Mouse (Mus musculus) CH12.LX (cell line): Measurements from ENCODE around the gene Prelid1. TPM values are rescaled to one million over a fixed set of nuclear protein-coding genes. Genes with fewer than 3 reads are reported as not detected.

Experiments
- DNase-seq: peaks from one replicate; pipeline ENCODE4 v3.0.0-alpha.2; 2013; ENCODE audit errors: extremely low read depth
- H3K27ac ChIP-seq: 2 replicates; pipeline ENCODE4 v1.5.1; 2012; ENCODE audit warnings: low read depth, mild to moderate bottlenecking, control low read depth, moderate library complexity; ENCODE audit not compliant: insufficient read depth
- H3K27me3 ChIP-seq: replicated peaks from 2 replicates; pipeline ENCODE3; 2012; ENCODE audit warnings: inconsistent platforms
- H3K36me3 ChIP-seq, 2 experiments: replicated peaks in 1 of 2; 2 replicates each; pipeline versions ENCODE3 to v1.6.1; 2012; ENCODE audit warnings: inconsistent platforms in 1 of 2, low read length in 1 of 2, mild to moderate bottlenecking in 1 of 2, mixed read lengths in 1 of 2, moderate library complexity in 1 of 2; ENCODE audit not compliant: control insufficient read depth in 1 of 2, insufficient read depth in 1 of 2
- H3K4me1 ChIP-seq, 2 experiments: 2 replicates each; pipeline ENCODE4 v1.6.1; 2012; ENCODE audit warnings: inconsistent platforms in 1 of 2, moderate library complexity in 1 of 2; ENCODE audit not compliant: insufficient read depth in 2 of 2, control insufficient read depth in 1 of 2
- H3K4me2 ChIP-seq: 2 replicates; pipeline ENCODE4 v1.6.1; 2012; ENCODE audit warnings: low read depth, mild to moderate bottlenecking, control low read depth; ENCODE audit not compliant: poor library complexity, insufficient read depth, severe bottlenecking
- H3K4me3 ChIP-seq, 3 experiments: fragments of 150-350 bp in 1 of 3; sonication (generic) in 1 of 3; replicated peaks in 1 of 3; 2 replicates each; pipeline versions ENCODE3 to v1.5.1; 2011 to 2012; ENCODE audit warnings: low read depth in 2 of 3, low read length in 2 of 3, mild to moderate bottlenecking in 2 of 3, moderate library complexity in 2 of 3, control low read depth in 1 of 3, improper control_type of control experiment in 1 of 3, inconsistent platforms in 1 of 3, mixed read lengths in 1 of 3; ENCODE audit not compliant: poor library complexity in 1 of 3
- H3K79me2 ChIP-seq: replicated peaks from 2 replicates; pipeline ENCODE4 v1.6.1; 2012; ENCODE audit warnings: mild to moderate bottlenecking, moderate library complexity; ENCODE audit not compliant: control insufficient read depth, poor library complexity, insufficient read depth, severe bottlenecking; ENCODE audit errors: extremely low read depth
- H3K9ac ChIP-seq: 2 replicates; pipeline ENCODE4 v1.6.1; 2012; ENCODE audit warnings: low read depth, mild to moderate bottlenecking, control low read depth, moderate library complexity; ENCODE audit not compliant: insufficient read depth
- H3K9me3 ChIP-seq: replicated peaks from 2 replicates; pipeline ENCODE3; 2012; ENCODE audit warnings: low read length, inconsistent platforms, mixed read lengths
- BHLHE40 ChIP-seq: IDR thresholded peaks from 2 replicates; pipeline ENCODE4 v1.6.1; 2011; ENCODE audit warnings: mild to moderate bottlenecking, low read depth, low read length, improper control_type of control experiment
- CHD1 ChIP-seq: IDR thresholded peaks from 2 replicates; pipeline ENCODE4 v1.6.1; 2012; ENCODE audit warnings: low read depth, low read length, improper control_type of control experiment, inconsistent platforms
- CHD2 ChIP-seq: IDR thresholded peaks from 2 replicates; pipeline ENCODE4 v1.6.1; 2011; ENCODE audit warnings: low read length, improper control_type of control experiment
- E2F4 ChIP-seq: IDR thresholded peaks from 2 replicates; pipeline ENCODE4 v1.6.1; 2011; ENCODE audit warnings: low read depth, low read length, improper control_type of control experiment; ENCODE audit not compliant: insufficient replicate concordance
- ELF1 ChIP-seq: IDR thresholded peaks from 2 replicates; pipeline ENCODE4 v1.6.1; 2014; ENCODE audit warnings: low read depth, mild to moderate bottlenecking, inconsistent platforms, low read length, improper control_type of control experiment
- EP300 ChIP-seq: IDR thresholded peaks from 2 replicates; pipeline ENCODE4 v1.6.1; 2011; ENCODE audit warnings: low read length, improper control_type of control experiment
- GABPA ChIP-seq: IDR thresholded peaks from 2 replicates; pipeline ENCODE4 v1.6.1; 2012; ENCODE audit warnings: low read depth, low read length, improper control_type of control experiment, inconsistent platforms; ENCODE audit not compliant: insufficient replicate concordance
- HCFC1 ChIP-seq: IDR thresholded peaks from 2 replicates; pipeline ENCODE4 v1.6.1; 2012; ENCODE audit warnings: low read depth, mild to moderate bottlenecking, inconsistent platforms, low read length, improper control_type of control experiment
- IRF4 ChIP-seq: IDR thresholded peaks from 2 replicates; pipeline ENCODE4 v1.6.1; 2014; ENCODE audit warnings: low read depth, mild to moderate bottlenecking, inconsistent platforms, low read length, improper control_type of control experiment
- JUN ChIP-seq: IDR thresholded peaks from 2 replicates; pipeline ENCODE4 v1.6.1; 2011; ENCODE audit warnings: low read depth, mild to moderate bottlenecking, low read length, improper control_type of control experiment, moderate library complexity; ENCODE audit not compliant: insufficient read depth
- MAX ChIP-seq: IDR thresholded peaks from 2 replicates; pipeline ENCODE4 v1.6.1; 2011; ENCODE audit warnings: low read length, improper control_type of control experiment
- MAZ ChIP-seq: IDR thresholded peaks from 2 replicates; pipeline ENCODE4 v1.6.1; 2012; ENCODE audit warnings: low read depth, mild to moderate bottlenecking, inconsistent platforms, low read length, improper control_type of control experiment, moderate library complexity
- MEF2A ChIP-seq: IDR thresholded peaks from 2 replicates; pipeline ENCODE4 v1.6.1; 2014; ENCODE audit warnings: low read depth, mild to moderate bottlenecking, inconsistent platforms, low read length, improper control_type of control experiment, borderline replicate concordance
- MXI1 ChIP-seq: IDR thresholded peaks from 2 replicates; pipeline ENCODE4 v1.6.1; 2011; ENCODE audit warnings: mild to moderate bottlenecking, low read depth, low read length, improper control_type of control experiment
- MYC ChIP-seq: IDR thresholded peaks from 2 replicates; pipeline ENCODE4 v1.6.1; 2011; ENCODE audit warnings: low read depth, mild to moderate bottlenecking, improper control_type of control experiment, low read length
- NELFE ChIP-seq: IDR thresholded peaks from 2 replicates; pipeline ENCODE4 v1.6.1; 2011; ENCODE audit warnings: low read depth, low read length, improper control_type of control experiment
- NRF1 ChIP-seq: IDR thresholded peaks from 2 replicates; pipeline ENCODE4 v1.6.1; 2014; ENCODE audit warnings: low read depth, mild to moderate bottlenecking, inconsistent platforms, low read length, improper control_type of control experiment, moderate library complexity
- POLR2A ChIP-seq: IDR thresholded peaks from 2 replicates; pipeline ENCODE4 v1.6.1; 2011; ENCODE audit warnings: low read depth, mild to moderate bottlenecking, improper control_type of control experiment, low read length
- POLR2AphosphoS2 ChIP-seq: IDR thresholded peaks from 2 replicates; pipeline ENCODE4 v1.6.1; 2011; ENCODE audit warnings: low read depth, low read length, improper control_type of control experiment
- RAD21 ChIP-seq: IDR thresholded peaks from 2 replicates; pipeline ENCODE4 v1.6.1; 2011; ENCODE audit warnings: low read depth, mild to moderate bottlenecking, low read length, improper control_type of control experiment, moderate library complexity
- RCOR1 ChIP-seq: conservative IDR thresholded peaks from 2 replicates; pipeline ENCODE4 v1.6.1; 2012; ENCODE audit warnings: low read depth, mild to moderate bottlenecking, inconsistent platforms, low read length, improper control_type of control experiment
- SIN3A ChIP-seq: IDR thresholded peaks from 2 replicates; pipeline ENCODE4 v1.6.1; 2012; ENCODE audit warnings: low read length, improper control_type of control experiment, inconsistent platforms
- SMC3 ChIP-seq: IDR thresholded peaks from 2 replicates; pipeline ENCODE4 v1.6.1; 2011; ENCODE audit warnings: low read depth, low read length, improper control_type of control experiment
- TBP ChIP-seq: conservative IDR thresholded peaks from 2 replicates; pipeline ENCODE4 v1.6.1; 2011; ENCODE audit warnings: low read depth, low read length, improper control_type of control experiment
- TCF12 ChIP-seq: IDR thresholded peaks from 2 replicates; pipeline ENCODE4 v1.6.1; 2014; ENCODE audit warnings: low read depth, mild to moderate bottlenecking, inconsistent platforms, low read length, improper control_type of control experiment
- UBTF ChIP-seq: IDR thresholded peaks from 2 replicates; pipeline ENCODE4 v1.6.1; 2012; ENCODE audit warnings: low read depth, mild to moderate bottlenecking, inconsistent platforms, low read length, improper control_type of control experiment, moderate library complexity
- USF1 ChIP-seq: IDR thresholded peaks from 2 replicates; pipeline ENCODE4 v1.6.1; 2014; ENCODE audit warnings: low read depth, mild to moderate bottlenecking, inconsistent platforms, low read length, improper control_type of control experiment
- USF2 ChIP-seq: conservative IDR thresholded peaks from 2 replicates; pipeline ENCODE4 v1.6.1; 2011; ENCODE audit warnings: low read depth, low read length, improper control_type of control experiment
- ZC3H11A ChIP-seq: IDR thresholded peaks from 2 replicates; pipeline ENCODE4 v1.6.1; 2012; ENCODE audit warnings: low read depth, mild to moderate bottlenecking, inconsistent platforms, low read length, improper control_type of control experiment
- ZKSCAN1 ChIP-seq: IDR thresholded peaks from 2 replicates; pipeline ENCODE4 v1.6.1; 2012; ENCODE audit warnings: low read depth, inconsistent platforms, low read length, improper control_type of control experiment, borderline replicate concordance
- ZMIZ1 ChIP-seq: IDR thresholded peaks from 2 replicates; pipeline ENCODE4 v1.6.1; 2012; ENCODE audit warnings: low read depth, mild to moderate bottlenecking, inconsistent platforms, low read length, improper control_type of control experiment
- ZNF384 ChIP-seq: IDR thresholded peaks from 2 replicates; pipeline ENCODE4 v1.6.1; 2012; ENCODE audit warnings: low read depth, low read length, improper control_type of control experiment, inconsistent platforms
- dilution Hi-C: fragments of 300-500 bp; cut with MboI; formaldehyde crosslinking; loops from 2 replicates; pipeline ENCODE4 v1.14.3; 2020; ENCODE audit warnings: low sequenced_read_pairs; ENCODE audit not compliant: extremely low pct_unique_long_range_greater_than_20kb, extremely low pct_ligation_motif_present
- in situ Hi-C: fragments of 300-500 bp; cut with MboI; formaldehyde crosslinking; loops from 3 replicates; pipeline ENCODE4 v1.14.3; 2019; ENCODE audit warnings: low sequenced_read_pairs, low pct_ligation_motif_present, low pct_unique_long_range_greater_than_20kb, mixed read lengths
- polyA plus RNA-seq: library from polyadenylated mRNA; unstranded; fragments of >175 nt; gene quantifications from 2 replicates; pipeline ENCODE4 v1.2.1, GENCODE M21; 2012; ENCODE audit warnings: low read depth; ENCODE audit not compliant: insufficient read length
- total RNA-seq, 2 experiments: library from RNA; depleted of rRNA; stranded (reverse); fragments of 300-350 nt in 1 of 2; fragments of >200 nt in 1 of 2; gene quantifications; 2 replicates each; pipeline ENCODE4 v1.2.3; 2012 to 2014

Prelid1 gene
- total and polyA plus RNA-seq, 3 experiments, result 205 to 435 (median 302) TPM

DNA sequence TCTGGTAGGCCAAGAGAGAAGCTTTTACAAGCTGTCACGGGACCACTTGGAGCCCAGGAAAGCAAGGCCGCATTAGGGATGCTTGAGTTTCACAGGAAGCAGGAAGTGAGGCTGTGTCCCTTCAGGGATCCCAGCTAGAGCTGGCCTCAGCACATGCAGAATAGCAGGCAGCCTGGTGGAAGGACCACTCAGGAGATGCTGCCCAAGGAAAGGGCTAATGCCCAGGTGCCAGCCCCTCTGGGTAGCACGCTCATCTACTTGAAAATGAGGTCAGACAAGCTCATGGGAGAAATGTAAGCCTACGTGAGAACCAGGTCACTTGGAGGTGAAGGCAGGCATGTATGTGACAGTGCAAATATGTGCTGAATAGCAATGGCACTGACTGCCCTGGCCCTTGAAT is 6.9 kb downstream of the Prelid1 start:
- no peaks in the 10 kb centered on the region for H3K9me3 ChIP-seq
- H3K27ac ChIP-seq, result no peak overlapping the region; the same call in 1 of the 2 replicates
- H3K4me1 ChIP-seq, result peaks cover 27 to 48% of the 10 kb centered on the region in 2 experiments
- in situ Hi-C loops (no loop called here), dilution Hi-C loops (no loop called here)
- no peak overlapping the region for H3K4me3 ChIP-seq
- H3K36me3 ChIP-seq, result peaks cover 29 to 36% of the 10 kb centered on the region in 2 experiments
- no peaks in the 10 kb centered on the region for H3K27me3 ChIP-seq
- H3K79me2 ChIP-seq, result peaks cover 20% of the 10 kb centered on the region
- TF ChIP-seq POLR2AphosphoS2 (no peak), CHD2 (no peak), ZMIZ1 (peak; percentile 36; the same call in 1 of the 2 replicates), MAX (no peak), ZKSCAN1 (no peak), USF2 (no peak), MXI1 (no peak), BHLHE40 (no peak), POLR2A (0 out of 2 replicates have a peak, but pooled peaks have one; percentile 19), EP300 (no peak), GABPA (no peak), ZNF384 (no peak), HCFC1 (no peak), UBTF (no peak), IRF4 (no peak), SMC3 (no peak), ZC3H11A (no peak)
- DNase-seq, result no peak
- H3K4me2 ChIP-seq, result no peak overlapping the region
- H3K9ac ChIP-seq, result no peak overlapping the region

GRCm38 (mm10) chr13:55327633-55328032 is 7.3 kb downstream of the Prelid1 start:
- H3K4me1 ChIP-seq, result peaks cover 27 to 48% of the 10 kb centered on the region in 2 experiments
- TF ChIP-seq ELF1, result peak; percentile 62
- TF ChIP-seq USF1, result no peak; the same call in 1 of the 2 replicates
- TF ChIP-seq CHD1, result no peak
- no peak for TF ChIP-seq POLR2A
- peak; percentile 89 for TF ChIP-seq MAX
- TF ChIP-seq CHD2, result 0 out of 2 replicates have a peak, but pooled peaks have one; percentile 4
- TF ChIP-seq NRF1, result peak; percentile 77
- no peak for TF ChIP-seq MEF2A
- no peak for TF ChIP-seq RCOR1
- peak; percentile 59 for TF ChIP-seq RAD21
- no peak for TF ChIP-seq ZC3H11A
- no peak for TF ChIP-seq MAZ
- TF ChIP-seq GABPA, result no peak
- TF ChIP-seq MXI1, result peak; percentile 92
- TF ChIP-seq ZNF384, result no peak
- no peak for TF ChIP-seq NELFE
- no peak for TF ChIP-seq TBP
- TF ChIP-seq TCF12, result no peak
- TF ChIP-seq E2F4, result no peak
- no peak for TF ChIP-seq JUN
- peak; percentile 93 for TF ChIP-seq SIN3A
- peak; percentile 90 for TF ChIP-seq MYC
- no peak; the same call in 1 of the 2 replicates for TF ChIP-seq HCFC1
- 0 out of 2 replicates have a peak, but pooled peaks have one; percentile 17 for TF ChIP-seq IRF4

More at GRCm38 (mm10) chr13:55327633-55328032, 7.3 kb downstream of the Prelid1 start:
- no peak overlapping the region for H3K4me2 ChIP-seq
- peak; percentile 94 for DNase-seq
- peaks cover 15% of the 10 kb centered on the region for H3K79me2 ChIP-seq
- H3K9ac ChIP-seq, result no peak overlapping the region
- H3K27me3 ChIP-seq, result no peaks in the 10 kb centered on the region
- H3K27ac ChIP-seq, result no peak overlapping the region; the same call in 1 of the 2 replicates
- in situ Hi-C loops (no loop called here), dilution Hi-C loops (no loop called here)
- H3K4me3 ChIP-seq, result no peak overlapping the region
- peaks cover 29 to 36% of the 10 kb centered on the region in 2 experiments for H3K36me3 ChIP-seq
- no peaks in the 10 kb centered on the region for H3K9me3 ChIP-seq
